In genomic region chr1:155196691-155197090, GRCm38 (mm10) we compare ENCODE assay signal across 20 mouse cellular contexts. TPM values are rescaled to one million over a fixed set of nuclear protein-coding genes. Genes with fewer than 3 reads are reported as not detected.
A peak's percentile ranks its signal among the peaks of the same experiment; 100 is the strongest.
DNase-seq lines count a peak whose midpoint lies in the region; ATAC-seq and TF ChIP-seq lines count a peak whose summit lies in the region.
"Had no signal": no experiment of that assay in that cellular context is flagged by ENCODE, and none has a peak within 500 bp of the region (broad histone marks: within the 10 kb centered on the region; RNA-seq: fewer than 3 reads in every experiment).

No protein-coding gene starts in this region.

- H3K9me3 ChIP-seq in heart, embryonic 12.5 days (replicated peaks): no peaks in the 10 kb centered on the region
- H3K9me3 ChIP-seq in lung, postnatal 0 days (ENCODE audit: low read length): no peaks in the 10 kb centered on the region
- H3K9me3 ChIP-seq in heart, embryonic 10.5 days: no peaks in the 10 kb centered on the region
- H3K9me3 ChIP-seq: embryonic facial prominence, embryonic 15.5 days; heart, embryonic 13.5 days; hindbrain, embryonic 13.5 days; lung, embryonic 15.5 days; midbrain, embryonic 10.5 days had no signal

- peak; percentile 29 for DNase-seq in heart, adult 11 months
- peak; percentile 55 for DNase-seq in testis, postnatal 10 days (ENCODE audit: low spot score)
- DNase-seq in testis, postnatal 14 days (ENCODE audit: low spot score): no peak
- DNase-seq in lung, postnatal 0 days (ENCODE audit: low spot score): peak; percentile 63
- no peak for DNase-seq in thymus, postnatal 4 days
- no peak for DNase-seq in heart, embryonic 10.5 days (ENCODE audit: low spot score)
- DNase-seq: cerebellum, adult 11 months; cerebellum, postnatal 36 days; kidney, adult 8-10 months; kidney, postnatal 14 days; left cerebral cortex, postnatal 4 days; liver; retina, postnatal 1 day had no signal

- no peak overlapping the region for H3K27ac ChIP-seq in heart, embryonic 12.5 days (ENCODE audit: poor library complexity, severe bottlenecking)
- H3K27ac ChIP-seq in lung, postnatal 0 days (ENCODE audit: low read length): no peak overlapping the region
- no peak overlapping the region for H3K27ac ChIP-seq in heart, embryonic 10.5 days
- H3K27ac ChIP-seq: embryonic facial prominence, embryonic 15.5 days; heart, embryonic 13.5 days; hindbrain, embryonic 13.5 days; lung, embryonic 15.5 days; midbrain, embryonic 10.5 days had no signal

- H3K4me2 ChIP-seq in heart, embryonic 12.5 days: no peak overlapping the region
- no peak overlapping the region for H3K4me2 ChIP-seq in lung, postnatal 0 days (replicated peaks; ENCODE audit: low read depth, low read length)
- H3K4me2 ChIP-seq: embryonic facial prominence, embryonic 15.5 days; heart, embryonic 13.5 days; hindbrain, embryonic 13.5 days; lung, embryonic 15.5 days had no signal

- TF ChIP-seq EP300 in lung, postnatal 0 days (IDR thresholded peaks at IDR 0.05): no peak

- WGBS in heart, embryonic 12.5 days: 92% methylated on average over 4 of the region's 4 CpGs
- 55% methylated on average over 4 of the region's 4 CpGs for WGBS in lung, postnatal 0 days
- WGBS in heart, embryonic 10.5 days: 87% methylated on average over 4 of the region's 4 CpGs

- H3K9ac ChIP-seq in heart, embryonic 12.5 days: no peak overlapping the region
- H3K9ac ChIP-seq in lung, postnatal 0 days (replicated peaks; ENCODE audit: low read depth): no peak overlapping the region
- H3K9ac ChIP-seq: embryonic facial prominence, embryonic 15.5 days; heart, embryonic 13.5 days; hindbrain, embryonic 13.5 days; lung, embryonic 15.5 days had no signal

- H3K4me1 ChIP-seq in heart, embryonic 12.5 days (replicated peaks): peaks cover 32% of the 10 kb centered on the region
- H3K4me1 ChIP-seq in lung, postnatal 0 days (ENCODE audit: insufficient read depth, low read depth, low read length): no peaks in the 10 kb centered on the region
- H3K4me1 ChIP-seq in heart, embryonic 10.5 days: peaks cover 9% of the 10 kb centered on the region

- no peaks in the 10 kb centered on the region for H3K27me3 ChIP-seq in heart, embryonic 12.5 days (replicated peaks)
- no peaks in the 10 kb centered on the region for H3K27me3 ChIP-seq in lung, postnatal 0 days (replicated peaks; ENCODE audit: insufficient read depth, low read length)
- H3K27me3 ChIP-seq in heart, embryonic 10.5 days (ENCODE audit: insufficient read depth, poor library complexity, severe bottlenecking): no peaks in the 10 kb centered on the region
- H3K27me3 ChIP-seq: embryonic facial prominence, embryonic 15.5 days; heart, embryonic 13.5 days; hindbrain, embryonic 13.5 days; lung, embryonic 15.5 days had no signal

- TF ChIP-seq CTCF in lung, postnatal 0 days (IDR thresholded peaks at IDR 0.05): no peak

- no peak for ATAC-seq in heart, embryonic 12.5 days (ENCODE audit: insufficient number of reproducible peaks, low FRiP score)
- peak; percentile 80 for ATAC-seq in lung, postnatal 0 days
- ATAC-seq: inflammation-experienced regulatory T-cells, adult 6 months had no signal

- H3K36me3 ChIP-seq in heart, embryonic 12.5 days: peaks cover 68% of the 10 kb centered on the region
- H3K36me3 ChIP-seq in lung, postnatal 0 days (ENCODE audit: insufficient read depth, low read length): peaks cover 10% of the 10 kb centered on the region
- peaks cover 65% of the 10 kb centered on the region for H3K36me3 ChIP-seq in heart, embryonic 10.5 days
- H3K36me3 ChIP-seq: lung, embryonic 15.5 days had no signal

- H3K4me3 ChIP-seq in heart, embryonic 12.5 days: no peak overlapping the region
- H3K4me3 ChIP-seq in lung, postnatal 0 days (ENCODE audit: low read depth, low read length): no peak overlapping the region
- no peak overlapping the region for H3K4me3 ChIP-seq in heart, embryonic 10.5 days
- H3K4me3 ChIP-seq: embryonic facial prominence, embryonic 15.5 days; heart, embryonic 13.5 days; hindbrain, embryonic 13.5 days; lung, embryonic 15.5 days; midbrain, embryonic 10.5 days had no signal

RNA-seq across cellular contexts. Expression of gene Stx6, which starts 38.2 kb away (rescaled TPM):
- 62.1 and 69.5 TPM in 2 replicates for polyA plus RNA-seq in heart, embryonic 12.5 days (2016; fragmentation: Nextera tagmentation; extraction: Ambion mirVana)
- polyA plus RNA-seq in lung, postnatal 0 days (2015; fragmentation: Nextera tagmentation; extraction: Ambion mirVana): 74.3 and 77.4 TPM in 2 replicates
- 56.0 and 66.9 TPM in 2 replicates for polyA plus RNA-seq in heart, embryonic 10.5 days (2016; fragmentation: Nextera tagmentation; extraction: Ambion mirVana)

RNA-seq across cellular contexts. Expression of gene BC034090, which starts 47.6 kb away (rescaled TPM):
- 9.0 and 9.6 TPM in 2 replicates for polyA plus RNA-seq in heart, embryonic 12.5 days (2016; fragmentation: Nextera tagmentation; extraction: Ambion mirVana)
- polyA plus RNA-seq in lung, postnatal 0 days (2015; fragmentation: Nextera tagmentation; extraction: Ambion mirVana): 2.4 and 2.7 TPM in 2 replicates
- polyA plus RNA-seq in heart, embryonic 10.5 days (2016; fragmentation: Nextera tagmentation; extraction: Ambion mirVana): 6.0 and 6.5 TPM in 2 replicates

RNA-seq across cellular contexts. Expression of gene Mr1, which starts 50.1 kb away (rescaled TPM):
- polyA plus RNA-seq in heart, embryonic 12.5 days (2016; fragmentation: Nextera tagmentation; extraction: Ambion mirVana): 3.9 and 4.2 TPM in 2 replicates
- 10.5 and 13.2 TPM in 2 replicates for polyA plus RNA-seq in lung, postnatal 0 days (2015; fragmentation: Nextera tagmentation; extraction: Ambion mirVana)
- 1.3 and 1.6 TPM in 2 replicates for polyA plus RNA-seq in heart, embryonic 10.5 days (2016; fragmentation: Nextera tagmentation; extraction: Ambion mirVana)

Comparison
In these comparisons a context has a peak if more than half of its experiments do, and no peak if none do; other contexts are left out.
1. DNase-seq: peak in heart, adult 11 months (single experiment), testis, postnatal 10 days (single experiment) and lung, postnatal 0 days (single experiment); none in testis, postnatal 14 days (single experiment), thymus, postnatal 4 days (single experiment) and heart, embryonic 10.5 days (single experiment).